Mouse (Mus musculus) ES-E14 (cell line): ENCODE results near the gene Fam214a. TPM values are rescaled to one million over a fixed set of nuclear protein-coding genes. Genes with fewer than 3 reads are reported as not detected.

Experiments
- DNase-seq: peaks from one replicate; pipeline ENCODE4 v3.0.0-alpha.2; 2013; ENCODE audit warnings: low read depth, low spot score
- H3K27ac ChIP-seq: 2 replicates; pipeline ENCODE4 v1.5.1; 2012; ENCODE audit warnings: low read depth, mild to moderate bottlenecking, low read length, moderate library complexity, mixed read lengths; ENCODE audit not compliant: poor library complexity, insufficient read depth, severe bottlenecking
- H3K36me3 ChIP-seq: 2 replicates; pipeline ENCODE4 v1.6.1; 2012; ENCODE audit warnings: mild to moderate bottlenecking, low read length, moderate library complexity, mixed read lengths; ENCODE audit not compliant: control insufficient read depth, poor library complexity, insufficient read depth, severe bottlenecking
- H3K4me1 ChIP-seq, 2 experiments: fragments of 150-350 bp in 1 of 2; sonication (generic) in 1 of 2; 2 replicates each; pipeline ENCODE4 v1.6.1; 2012; ENCODE audit warnings: low read length in 2 of 2, mild to moderate bottlenecking in 1 of 2, mixed read lengths in 1 of 2; ENCODE audit not compliant: control insufficient read depth in 2 of 2, insufficient read depth in 2 of 2, poor library complexity in 1 of 2
- H3K4me3 ChIP-seq, 2 experiments: fragments of 150-350 bp in 1 of 2; sonication (generic) in 1 of 2; 2 replicates each; pipeline ENCODE4 v1.5.1; 2012; ENCODE audit warnings: low read length in 2 of 2, low read depth in 1 of 2, mild to moderate bottlenecking in 1 of 2, mixed read lengths in 1 of 2; ENCODE audit not compliant: insufficient read depth in 1 of 2, poor library complexity in 1 of 2, severe bottlenecking in 1 of 2
- H3K9ac ChIP-seq: 2 replicates; pipeline ENCODE4 v1.6.1; 2012; ENCODE audit warnings: low read depth, mild to moderate bottlenecking, low read length, mixed read lengths; ENCODE audit not compliant: poor library complexity, insufficient read depth, severe bottlenecking
- H3K9me3 ChIP-seq: fragments of 150-350 bp; sonication (generic); 2 replicates; pipeline ENCODE4 v1.6.1; 2012; ENCODE audit warnings: low read depth, mild to moderate bottlenecking, low read length; ENCODE audit not compliant: control insufficient read depth, insufficient read depth
- CHD2 ChIP-seq: IDR thresholded peaks from 2 replicates; pipeline ENCODE4 v1.6.1; 2014; ENCODE audit warnings: mild to moderate bottlenecking, low read depth, low read length, inconsistent platforms
- HCFC1 ChIP-seq: IDR thresholded peaks from 2 replicates; pipeline ENCODE4 v1.6.1; 2012; ENCODE audit warnings: low read length, inconsistent platforms, borderline replicate concordance; ENCODE audit not compliant: insufficient read depth
- MAFK ChIP-seq: IDR thresholded peaks from 2 replicates; pipeline ENCODE4 v1.6.1; 2014; ENCODE audit warnings: mild to moderate bottlenecking, low read depth, low read length, inconsistent platforms; ENCODE audit not compliant: insufficient read depth
- ZC3H11A ChIP-seq: IDR thresholded peaks from 2 replicates; pipeline ENCODE4 v1.6.1; 2012; ENCODE audit warnings: low read depth, mild to moderate bottlenecking, inconsistent platforms, low read length, borderline replicate concordance
- ZNF384 ChIP-seq: IDR thresholded peaks from 2 replicates; pipeline ENCODE4 v1.6.1; 2012; ENCODE audit warnings: low read depth, low read length, inconsistent platforms
- in situ Hi-C, 2 experiments: fragments of 600-800 bp; cut with MboI; formaldehyde crosslinking; loops; one replicate each; pipeline ENCODE4 v1.15.1; 2025; ENCODE audit warnings: low sequenced_read_pairs in 2 of 2, inconsistent platforms in 1 of 2; ENCODE audit not compliant: unreplicated experiment in 2 of 2
- total RNA-seq: library from RNA; depleted of rRNA; stranded (reverse); fragments of 300-350 nt; gene quantifications from 2 replicates; pipeline ENCODE4 v1.2.3, GENCODE M21; 2012

The Fam214a gene
- total RNA-seq, 1 experiment: 5.2 TPM

DNA sequence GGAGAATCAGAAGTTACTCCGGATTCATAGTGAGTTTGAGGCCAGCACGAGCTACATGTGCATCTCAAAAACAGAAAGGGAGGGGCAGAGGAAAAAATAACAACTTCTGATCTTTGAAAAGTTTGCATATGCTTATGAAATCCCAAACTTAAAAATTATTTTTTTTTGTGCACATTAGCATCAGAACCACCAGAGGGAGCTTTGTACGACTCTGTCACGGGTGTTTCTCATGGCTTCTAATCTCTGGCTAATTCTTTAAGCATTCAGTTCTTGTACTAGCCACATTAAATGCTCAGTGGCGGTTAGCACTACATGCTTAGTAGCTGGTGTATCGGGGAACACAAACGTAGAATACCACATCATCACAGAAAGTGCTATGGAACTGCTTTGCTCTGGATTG, 80.5 kb downstream of the Fam214a start:
- Histone ChIP-seq H3K9me3 (no peaks in the 10 kb centered on the region), H3K36me3 (no peaks in the 10 kb centered on the region), H3K27ac (no peak overlapping the region), H3K4me1 (no peaks in the 10 kb centered on the region; a peak in 1 of 4 replicates), H3K9ac (no peak overlapping the region), H3K4me3 (no peak overlapping the region)
- in situ Hi-C loops: no loop called here
- TF ChIP-seq MAFK (no peak), ZC3H11A (no peak), ZNF384 (no peak), CHD2 (no peak), HCFC1 (no peak)
- DNase-seq: no peak

DNA sequence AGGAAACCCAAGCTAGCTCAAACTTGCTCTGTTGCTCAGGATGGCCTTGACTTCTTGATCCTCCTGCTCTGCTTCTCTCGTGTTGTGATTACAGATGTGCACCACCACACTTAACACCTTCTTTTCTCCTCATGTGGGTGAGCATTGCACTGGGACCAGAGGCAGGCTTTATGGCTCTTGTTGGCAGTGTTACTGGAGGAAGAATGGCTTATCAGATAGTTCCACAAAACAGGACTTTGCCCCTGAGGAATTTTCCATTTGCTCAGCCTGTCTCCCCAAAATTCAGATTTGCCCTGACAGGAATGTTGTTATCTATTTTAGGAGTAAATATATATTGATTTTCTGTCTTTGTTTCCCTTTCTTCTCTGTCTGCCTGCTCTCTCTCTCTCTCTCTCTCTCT, 82.0 kb downstream of the Fam214a start:
- Histone ChIP-seq H3K9ac (no peak overlapping the region), H3K36me3 (no peaks in the 10 kb centered on the region), H3K4me3 (no peak overlapping the region), H3K4me1 (peaks cover 0 to 4% of the 10 kb centered on the region in 2 experiments; a peak in 2 of 4 replicates), H3K27ac (no peak overlapping the region), H3K9me3 (no peaks in the 10 kb centered on the region)
- TF ChIP-seq ZNF384 (no peak), HCFC1 (no peak), ZC3H11A (no peak), MAFK (no peak), CHD2 (no peak)
- in situ Hi-C loops: no loop called here
- DNase-seq: no peak

DNA sequence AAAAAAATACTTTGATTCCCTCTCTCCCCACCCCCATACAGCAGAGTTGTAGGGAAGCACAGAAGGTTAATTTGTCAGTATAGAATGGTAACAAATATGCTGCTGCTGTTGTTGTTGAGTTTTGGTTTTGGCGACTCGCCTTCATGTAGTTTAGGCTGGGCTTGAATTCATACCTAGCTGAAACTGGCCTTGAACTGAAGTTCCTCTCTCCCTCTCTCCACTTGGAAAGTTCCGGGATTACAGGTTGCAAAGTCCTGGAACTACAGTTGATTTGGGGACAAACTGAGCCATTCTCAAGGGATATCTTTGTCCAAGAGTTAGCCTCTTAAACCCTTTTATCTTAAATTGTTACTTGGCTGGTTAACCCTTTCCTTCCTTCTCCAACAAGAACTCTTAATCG, 83.3 kb downstream of the Fam214a start:
- in situ Hi-C loops: no loop called here
- TF ChIP-seq ZNF384 (no peak), MAFK (no peak), HCFC1 (no peak), CHD2 (no peak), ZC3H11A (no peak)
- peaks cover 0 to 4% of the 10 kb centered on the region in 2 experiments; a peak in 2 of 4 replicates for H3K4me1 ChIP-seq
- H3K27ac ChIP-seq: no peak overlapping the region
- H3K36me3 ChIP-seq: 0 out of 2 replicates have a peak, but pooled peaks cover 2% of the 10 kb centered on the region
- H3K4me3 ChIP-seq: no peak overlapping the region
- no peak for DNase-seq
- no peak overlapping the region for H3K9ac ChIP-seq
- H3K9me3 ChIP-seq: no peaks in the 10 kb centered on the region

DNA sequence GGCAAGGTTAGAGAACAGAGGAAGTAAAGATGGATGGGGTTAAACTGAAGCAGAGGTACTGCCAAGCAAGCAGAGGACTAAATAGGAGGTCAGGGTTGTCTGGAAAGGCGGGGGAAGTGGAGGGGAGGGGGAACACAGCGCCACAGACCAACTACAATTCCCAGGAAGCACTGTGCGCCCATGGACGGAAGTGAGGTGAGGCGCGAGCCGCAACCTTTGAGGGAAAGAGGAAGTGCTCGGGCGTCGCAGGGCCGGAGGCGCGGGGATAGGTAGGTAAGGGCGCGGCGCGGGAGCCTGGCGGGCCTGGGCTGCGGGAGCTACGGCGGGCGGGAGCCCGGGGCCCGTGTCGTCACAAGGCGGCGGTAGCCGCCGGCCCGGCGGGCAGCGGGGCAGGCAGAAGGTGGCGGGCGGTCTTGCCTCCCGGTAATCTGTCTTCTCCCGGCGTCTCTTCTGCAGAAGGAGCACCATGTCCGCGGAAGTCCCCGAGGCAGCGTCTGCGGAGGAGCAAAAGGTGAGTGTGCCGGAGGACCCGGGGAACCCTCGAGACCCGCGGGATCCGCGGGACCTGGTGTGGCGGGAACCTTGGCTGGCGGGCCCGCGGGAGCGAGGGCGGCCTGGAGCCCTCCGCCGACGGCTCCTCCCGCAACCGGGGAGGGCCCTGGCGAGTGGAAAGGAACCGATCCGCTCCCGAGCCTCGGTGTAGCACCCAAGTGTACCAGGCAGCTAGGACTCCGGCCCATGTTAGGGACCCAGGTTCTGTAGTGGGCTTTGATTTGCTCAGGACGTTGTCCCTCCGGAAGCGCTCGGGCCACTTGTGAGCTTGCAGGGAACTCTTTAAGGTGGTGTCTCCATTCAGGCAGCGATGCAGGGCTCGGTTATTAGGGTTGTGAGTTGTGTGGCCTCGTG, 85.0 kb downstream of the Fam214a start, which contains the start of gene Arpp19:
TSS of gene Arpp19 (plus strand) at position 164 of the 906 bp plus-strand sequence.
- in situ Hi-C loops: no loop called here
- Histone ChIP-seq H3K4me3 (peak within 1 kb of the TSS; percentile 99), H3K4me1 (peaks cover 0 to 4% of the 10 kb centered on the region in 2 experiments; a peak in 2 of 4 replicates), H3K9ac (peak within 1 kb of the TSS; percentile 99), H3K9me3 (no peaks in the 10 kb centered on the region), H3K36me3 (peaks cover 2% of the 10 kb centered on the region; the same call in 1 of the 2 replicates), H3K27ac (peak within 1 kb of the TSS; percentile 76)
- peak; percentile 91 for TF ChIP-seq HCFC1
- no peak for TF ChIP-seq ZNF384
- DNase-seq: peak; percentile 84
